Mouse (Mus musculus) spleen, adult 10 weeks (tissue): Measurements from ENCODE around the gene Pcyt1a. TPM values are rescaled to one million over a fixed set of nuclear protein-coding genes. Genes with fewer than 3 reads are reported as not detected.

Source experiments
- polyA plus RNA-seq: library from polyadenylated mRNA; stranded (reverse); fragments of 350-450 nt; fragmentation: Illumina TruSeq; extraction: RNeasy Lipid Tissue Mini Kit (QIAGEN cat#74804); gene quantifications from one replicate; pipeline ENCODE4 v1.2.3, GENCODE M21; 2015; ENCODE audit warnings: low replicate concordance; ENCODE audit not compliant: insufficient read depth

Gene Pcyt1a
- 21.3 TPM for polyA plus RNA-seq

DNA sequence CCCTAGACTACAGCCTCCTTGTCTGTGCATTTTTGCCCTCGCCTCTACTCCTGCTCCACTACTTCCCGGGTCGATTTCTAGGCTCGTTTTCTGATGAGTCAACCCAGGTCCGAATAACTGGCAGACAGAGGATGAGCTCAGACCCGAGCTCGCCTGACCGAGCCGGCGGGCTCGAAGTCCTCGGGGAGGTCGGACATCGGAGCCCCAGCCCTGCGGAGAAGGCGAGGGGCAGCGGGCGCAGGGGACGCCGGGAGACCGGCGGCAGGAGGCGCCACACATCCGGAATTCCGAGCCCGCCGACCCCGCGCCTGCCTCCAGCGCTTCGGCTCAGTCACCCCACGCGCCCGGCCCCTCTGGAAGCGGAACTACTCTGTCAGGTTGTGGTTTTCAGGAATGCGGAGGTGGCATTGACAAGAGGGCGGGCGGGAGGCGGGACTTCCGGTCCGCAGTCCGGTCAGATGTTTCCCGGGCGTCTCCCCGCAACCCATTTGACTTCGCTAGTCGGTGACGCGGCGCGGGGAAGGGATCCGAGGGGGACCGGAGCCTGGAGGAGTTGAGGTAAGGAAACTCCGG, at the start of gene Pcyt1a:
Pcyt1a (plus strand) TSS at position 448 of the 573 bp plus-strand sequence.

GRCm38 (mm10) chr16:32400267-32400666, 30.5 kb upstream of the Pcyt1a start, which contains the start of gene Tm4sf19:
TSS of gene Tm4sf19 (plus strand) at chr16:32400506.

GRCm38 (mm10) chr16:32419517-32420483, 10.9 kb upstream of the Pcyt1a start, which contains the start of gene Tctex1d2:
TSS of gene Tctex1d2 (plus strand) at chr16:32419702.

DNA sequence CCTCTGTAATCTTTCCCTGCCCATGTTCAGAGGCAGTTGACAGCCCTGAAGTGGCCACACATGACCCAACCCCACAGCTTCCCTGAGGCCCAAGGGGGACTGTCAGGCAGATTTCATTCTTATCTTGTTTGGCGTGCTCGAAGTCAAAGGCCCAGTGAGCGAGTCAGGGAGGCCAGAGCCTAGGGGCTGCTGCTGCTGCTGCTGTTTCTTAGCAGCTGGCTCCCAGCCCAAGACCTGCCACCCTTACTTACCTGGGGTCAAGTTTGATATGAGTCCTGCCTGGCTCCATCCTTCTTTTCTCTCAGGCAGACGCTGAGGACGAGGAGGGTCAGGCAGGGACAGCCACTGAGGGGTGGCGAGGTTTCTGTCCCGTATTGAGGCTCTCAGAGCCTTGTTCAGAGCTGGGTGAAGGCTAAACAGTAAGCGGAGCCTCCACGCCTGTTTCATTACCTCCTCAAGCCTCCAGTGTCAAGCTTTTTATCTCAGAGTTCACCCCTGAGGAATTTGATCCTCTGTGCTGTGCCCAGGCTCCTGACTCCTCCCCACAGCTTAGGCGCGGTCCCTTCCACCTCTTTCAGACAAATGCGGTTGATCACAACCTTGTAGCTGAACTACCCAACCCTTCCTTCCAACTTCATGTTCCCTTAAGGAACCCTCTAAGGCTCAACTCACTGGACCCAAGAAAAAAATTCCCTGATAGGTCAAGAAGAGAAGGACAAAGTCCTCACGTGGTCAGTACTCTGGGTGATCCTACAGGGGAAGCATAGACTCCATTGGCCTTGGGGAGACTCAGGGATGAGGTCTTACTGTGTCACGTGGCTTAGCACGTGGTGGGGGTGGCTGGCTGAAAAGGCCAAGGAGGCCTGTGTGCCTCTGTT, 56.8 kb downstream of the Pcyt1a start, which contains the start of gene Slc51a:
Slc51a (minus strand) TSS at position 646 of the 878 bp plus-strand sequence.

DNA sequence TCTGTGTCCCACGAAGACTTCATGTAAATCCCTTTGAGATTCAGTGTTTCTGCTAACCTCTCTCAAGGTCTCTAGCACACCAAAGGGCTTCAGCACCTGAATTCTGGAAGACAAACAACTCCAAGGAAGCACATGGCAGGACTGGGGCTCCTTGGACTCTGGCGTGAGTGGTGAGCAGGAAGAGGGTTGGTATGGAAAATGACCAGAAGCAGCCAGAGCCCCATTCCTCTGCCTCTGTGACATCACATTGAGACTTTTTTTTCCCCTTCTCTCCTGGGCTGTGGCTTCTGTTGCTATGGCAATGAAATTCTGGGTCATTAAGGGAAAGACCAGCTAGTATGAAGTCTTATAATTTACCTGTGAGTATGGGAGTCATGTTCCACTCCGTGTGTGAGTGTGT, 65.2 kb downstream of the Pcyt1a start, which contains the start of gene Zdhhc19:
Zdhhc19 (plus strand) TSS at position 301 of the 400 bp plus-strand sequence.

Other genes starting within 250 kb of the Pcyt1a start
- 16.7 TPM for gene Fbxo45, start 183.8 kb upstream of the Pcyt1a start, polyA plus RNA-seq
- 20.3 TPM for gene Wdr53, start 183.7 kb upstream of the Pcyt1a start, polyA plus RNA-seq
- not detected for gene Smco1, start 159.5 kb upstream of the Pcyt1a start, polyA plus RNA-seq
- gene Rnf168, start 153.5 kb upstream of the Pcyt1a start, polyA plus RNA-seq, result 23.4 TPM
- gene Ubxn7, start 98.7 kb upstream of the Pcyt1a start, polyA plus RNA-seq, result 35.0 TPM
- gene Tm4sf19, start 30.4 kb upstream of the Pcyt1a start, polyA plus RNA-seq, result not detected
- gene Tctex1d2, start 11.2 kb upstream of the Pcyt1a start, polyA plus RNA-seq, result 25.9 TPM
- not detected for gene Slc51a, start 57.0 kb downstream of the Pcyt1a start, polyA plus RNA-seq
- gene Zdhhc19, start 65.3 kb downstream of the Pcyt1a start, polyA plus RNA-seq, result not detected
- 115 TPM for gene Tfrc, start 178.0 kb downstream of the Pcyt1a start, polyA plus RNA-seq
- gene Tnk2, start 213.0 kb downstream of the Pcyt1a start, polyA plus RNA-seq, result 26.6 TPM